Mouse (Mus musculus) heart, postnatal 0 days (tissue): ENCODE results near the gene Rexo1. TPM values are rescaled to one million over a fixed set of nuclear protein-coding genes. Genes with fewer than 3 reads are reported as not detected.

Experiments
- ATAC-seq: fragments of 200-750 bp; cut with Nextera tagmentation; 2 replicates; pipeline ENCODE4 v1.8.0; 2017; ENCODE audit warnings: low read depth, moderate number of reproducible peaks, moderate library complexity; ENCODE audit not compliant: insufficient read depth
- DNase-seq: peaks from one replicate; pipeline ENCODE4 v3.0.0-alpha.2; 2016; ENCODE audit warnings: low spot score
- H3K27ac ChIP-seq: fragments of 300-500 bp; sonication (generic); 2 replicates; pipeline ENCODE4 v1.5.1; 2014; ENCODE audit warnings: low read depth, mild to moderate bottlenecking
- H3K27me3 ChIP-seq: fragments of 300-500 bp; sonication (generic); 2 replicates; pipeline ENCODE4 v1.6.1; 2014; ENCODE audit warnings: low read length, mixed read lengths; ENCODE audit not compliant: control insufficient read depth, insufficient read depth
- H3K36me3 ChIP-seq: fragments of 300-500 bp; sonication (generic); replicated peaks from 2 replicates; pipeline ENCODE4 v1.6.1; 2014; ENCODE audit warnings: low read length, mixed read lengths; ENCODE audit not compliant: control insufficient read depth, insufficient read depth
- H3K4me1 ChIP-seq: fragments of 300-500 bp; sonication (generic); 2 replicates; pipeline ENCODE4 v1.6.1; 2014; ENCODE audit warnings: antibody characterized with exemption; ENCODE audit not compliant: control insufficient read depth, insufficient read depth
- H3K4me2 ChIP-seq: fragments of 300-500 bp; sonication (generic); 2 replicates; pipeline ENCODE4 v1.6.1; 2014; ENCODE audit warnings: low read depth, mild to moderate bottlenecking, low read length, moderate library complexity
- H3K4me3 ChIP-seq: fragments of 300-500 bp; sonication (generic); 2 replicates; pipeline ENCODE4 v1.5.1; 2014; ENCODE audit warnings: low read depth, low read length
- H3K9ac ChIP-seq: fragments of 300-500 bp; sonication (generic); replicated peaks from 2 replicates; pipeline ENCODE4 v1.6.1; 2014; ENCODE audit warnings: low read depth, low read length, mixed read lengths
- H3K9me3 ChIP-seq: fragments of 300-500 bp; sonication (generic); replicated peaks from 2 replicates; pipeline ENCODE4 v1.6.1; 2016; ENCODE audit warnings: low read length; ENCODE audit not compliant: control insufficient read depth
- CTCF ChIP-seq: IDR thresholded peaks from 2 replicates; pipeline ENCODE4 v1.5.1; 2016; ENCODE audit warnings: antibody characterized with exemption, control low read depth, low read depth
- EP300 ChIP-seq: IDR thresholded peaks from 2 replicates; pipeline ENCODE4 v1.6.1; 2016; ENCODE audit warnings: antibody characterized with exemption, low read depth
- WGBS: fragments of 180-500 bp; shearing (Covaris S2); extraction: QIAGEN DNeasy Blood & Tissue Kit; methylation state at CpG from one replicate; pipeline ENCODE4 v1.1.7; 2014; 5-methylcytosine and 5-hydroxymethylcytosine counted together
- polyA plus RNA-seq: library from polyadenylated mRNA; unstranded; fragments of >200 nt; fragmentation: Nextera tagmentation; extraction: Ambion mirVana; gene quantifications from 2 replicates; pipeline ENCODE4 v1.2.1, GENCODE M21; 2015
- total RNA-seq: library from RNA; depleted of rRNA; stranded (reverse); fragments of >200 nt; gene quantifications from 2 replicates; pipeline ENCODE4 v1.2.3, GENCODE M21; 2014; ENCODE audit warnings: low replicate concordance

The Rexo1 gene
- total and polyA plus RNA-seq, 2 experiments from 2014 or later, result 7.6 to 13.1 TPM

DNA sequence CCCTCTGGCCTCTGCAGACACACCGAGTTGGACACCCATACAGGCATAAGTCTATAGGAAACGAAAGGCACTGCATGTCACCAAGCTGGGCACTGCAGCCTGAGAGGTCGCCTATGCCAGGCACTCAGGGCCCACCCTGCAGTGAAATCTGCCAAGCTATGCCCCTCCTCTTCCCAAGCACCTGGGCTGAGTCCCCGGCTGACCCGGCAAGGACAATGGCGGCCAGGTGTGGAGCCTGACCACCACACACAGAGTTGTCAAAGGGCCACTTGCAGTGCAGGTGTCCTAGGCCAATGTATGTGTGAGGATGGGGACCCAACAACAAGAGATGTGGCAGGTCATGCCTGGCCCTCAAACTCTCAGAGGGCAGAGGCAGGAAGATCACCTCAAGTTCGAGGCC lies 1.9 kb downstream of the Rexo1 start:
- Histone ChIP-seq H3K4me2 (no peak overlapping the region), H3K27me3 (no peaks in the 10 kb centered on the region), H3K4me1 (peaks cover 14% of the 10 kb centered on the region; the same call in 1 of the 2 replicates), H3K9me3 (no peaks in the 10 kb centered on the region), H3K9ac (no peak overlapping the region), H3K27ac (no peak overlapping the region), H3K4me3 (no peak overlapping the region), H3K36me3 (no peaks in the 10 kb centered on the region)
- 86% methylated on average over 7 of the region's 7 CpGs for WGBS
- TF ChIP-seq CTCF, result no peak
- DNase-seq (no peak), ATAC-seq (no peak)

DNA sequence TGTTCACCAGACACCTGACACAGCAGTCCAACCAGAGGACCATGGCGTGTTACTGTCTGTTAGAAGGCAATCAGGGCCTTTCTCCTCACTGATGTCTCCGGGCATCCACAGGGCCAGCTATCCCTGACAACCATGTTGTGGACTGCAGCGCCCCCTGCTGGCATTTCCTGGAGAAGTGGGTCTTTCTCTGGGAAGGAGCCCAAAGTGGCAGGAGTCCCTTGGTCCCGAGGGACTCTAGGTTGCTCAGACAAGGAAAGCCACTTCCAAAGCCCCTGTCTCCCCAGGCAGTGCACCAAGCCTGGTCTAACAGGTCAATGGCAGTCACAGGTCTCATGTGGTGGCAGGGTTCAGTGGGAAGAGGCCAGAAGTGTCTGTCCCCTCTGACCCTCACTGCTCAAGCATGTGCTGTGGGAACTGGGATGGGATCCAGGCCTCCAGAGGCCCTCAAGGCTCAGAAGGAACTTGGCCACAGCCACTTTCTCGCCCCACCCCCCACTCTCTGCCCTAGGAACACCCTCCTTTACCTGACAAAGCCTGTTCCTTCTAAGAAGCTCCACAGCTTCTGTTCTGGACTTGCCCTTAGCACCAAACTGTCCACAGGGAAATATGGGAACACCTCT lies 3.9 kb downstream of the Rexo1 start:
- no peaks in the 10 kb centered on the region for H3K9me3 ChIP-seq
- H3K4me1 ChIP-seq, result peaks cover 27% of the 10 kb centered on the region
- no peak overlapping the region for H3K4me2 ChIP-seq
- 22% methylated on average over 5 of the region's 5 CpGs for WGBS
- H3K36me3 ChIP-seq, result no peaks in the 10 kb centered on the region
- TF ChIP-seq CTCF (peak; percentile 68), EP300 (no peak)
- H3K4me3 ChIP-seq, result no peak overlapping the region
- no peak overlapping the region for H3K27ac ChIP-seq
- DNase-seq (peak; percentile 60), ATAC-seq (no peak)
- no peak overlapping the region for H3K9ac ChIP-seq
- H3K27me3 ChIP-seq, result no peaks in the 10 kb centered on the region

GRCm38 (mm10) chr10:80553997-80554396 lies 7.4 kb downstream of the Rexo1 start:
- no peaks in the 10 kb centered on the region for H3K27me3 ChIP-seq
- WGBS, result 58% methylated on average over 6 of the region's 6 CpGs
- H3K9ac ChIP-seq, result no peak overlapping the region
- no peak overlapping the region for H3K27ac ChIP-seq
- ATAC-seq (0 out of 2 replicates have a peak, but pooled peaks have one; percentile 21), DNase-seq (no peak)
- H3K4me1 ChIP-seq, result peaks cover 19% of the 10 kb centered on the region
- H3K36me3 ChIP-seq, result peaks cover 19% of the 10 kb centered on the region
- no peak overlapping the region for H3K4me3 ChIP-seq
- no peaks in the 10 kb centered on the region for H3K9me3 ChIP-seq
- H3K4me2 ChIP-seq, result no peak overlapping the region
- TF ChIP-seq CTCF, result no peak
- no peak for TF ChIP-seq EP300

DNA sequence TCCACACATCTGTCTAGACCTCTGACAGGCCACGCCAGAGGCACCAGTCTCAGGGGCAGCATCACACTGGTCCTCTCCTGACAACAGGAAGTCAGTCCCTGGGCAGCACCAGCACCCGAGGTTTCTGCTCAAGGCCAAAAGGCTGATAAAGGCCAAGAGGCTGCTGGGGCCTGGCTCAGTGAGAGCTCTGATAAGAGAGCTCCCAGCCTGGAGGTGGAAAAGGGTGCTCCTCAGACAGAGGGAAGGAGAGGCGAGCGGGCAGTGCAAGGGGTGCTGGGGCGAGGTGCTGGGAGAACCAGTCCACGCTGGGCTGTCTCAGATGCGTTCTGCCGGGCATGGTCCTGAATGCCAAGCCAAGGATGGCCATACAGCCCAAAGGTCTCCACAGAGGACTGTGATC lies 7.8 kb downstream of the Rexo1 start:
- H3K27me3 ChIP-seq, result no peaks in the 10 kb centered on the region
- peaks cover 19% of the 10 kb centered on the region for H3K4me1 ChIP-seq
- DNase-seq (no peak), ATAC-seq (no peak)
- 52% methylated on average over 8 of the region's 8 CpGs for WGBS
- H3K36me3 ChIP-seq, result peaks cover 21% of the 10 kb centered on the region
- no peaks in the 10 kb centered on the region for H3K9me3 ChIP-seq
- no peak overlapping the region for H3K4me3 ChIP-seq
- no peak overlapping the region for H3K9ac ChIP-seq
- TF ChIP-seq EP300 (no peak), CTCF (no peak)
- no peak overlapping the region for H3K27ac ChIP-seq
- no peak overlapping the region for H3K4me2 ChIP-seq

DNA sequence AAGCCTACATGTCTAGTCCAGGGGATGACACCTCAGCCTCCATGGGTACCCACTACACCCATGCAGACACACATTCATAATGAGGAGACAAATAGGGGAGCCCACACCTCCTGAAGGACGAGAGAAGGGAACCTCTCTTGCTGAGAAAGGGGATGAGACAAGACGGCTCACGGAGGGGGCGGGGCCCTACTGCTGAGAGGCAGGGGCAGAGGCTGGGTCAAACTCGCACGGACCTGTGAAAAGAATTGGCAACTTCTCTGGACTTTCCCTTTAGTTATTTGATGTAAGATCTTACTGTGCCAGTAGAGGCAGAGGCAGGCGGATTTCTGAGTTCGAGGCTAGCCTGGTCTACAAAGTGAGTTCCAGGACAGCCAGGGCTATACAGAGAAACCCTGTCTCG lies 9.0 kb downstream of the Rexo1 start:
- 65% methylated on average over 9 of the region's 9 CpGs for WGBS
- Histone ChIP-seq H3K4me2 (no peak overlapping the region), H3K36me3 (peaks cover 25% of the 10 kb centered on the region), H3K4me3 (no peak overlapping the region), H3K27me3 (no peaks in the 10 kb centered on the region), H3K4me1 (peaks cover 13% of the 10 kb centered on the region), H3K9ac (no peak overlapping the region), H3K27ac (no peak overlapping the region), H3K9me3 (no peaks in the 10 kb centered on the region)
- TF ChIP-seq EP300 (no peak), CTCF (no peak)
- DNase-seq (no peak), ATAC-seq (no peak)

DNA sequence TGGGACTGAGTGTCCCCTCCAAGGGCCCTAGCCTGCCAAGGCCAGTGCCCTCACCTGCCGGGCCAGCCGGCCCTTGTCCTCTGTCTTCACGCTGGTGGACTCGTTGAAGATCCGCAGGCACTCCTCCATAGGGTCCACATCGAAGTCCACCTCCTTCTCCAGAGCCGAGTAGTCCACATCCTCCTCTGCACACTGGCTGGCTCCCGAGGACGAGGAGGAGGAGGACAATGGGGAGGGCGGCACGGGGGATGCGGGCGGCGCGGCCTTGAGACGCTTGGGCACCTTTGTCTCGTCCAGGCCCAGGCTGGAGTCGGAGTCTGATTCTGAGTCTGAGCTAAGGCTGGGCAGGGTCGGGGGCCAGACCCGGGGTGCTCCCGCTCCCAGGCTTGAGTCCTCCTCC lies 12.1 kb downstream of the Rexo1 start:
- TF ChIP-seq CTCF (no peak), EP300 (no peak)
- H3K4me1 ChIP-seq, result peaks cover 12% of the 10 kb centered on the region
- no peak overlapping the region for H3K4me3 ChIP-seq
- no peak overlapping the region for H3K9ac ChIP-seq
- no peak overlapping the region for H3K27ac ChIP-seq
- H3K4me2 ChIP-seq, result no peak overlapping the region
- WGBS, result 83% methylated on average over 21 of the region's 21 CpGs
- peaks cover 55% of the 10 kb centered on the region for H3K36me3 ChIP-seq
- DNase-seq, result no peak
- no peak for ATAC-seq
- no peaks in the 10 kb centered on the region for H3K27me3 ChIP-seq
- no peaks in the 10 kb centered on the region for H3K9me3 ChIP-seq
